Mouse (Mus musculus) Patski (cell line): ENCODE data around the gene Mrpl53. TPM values are rescaled to one million over a fixed set of nuclear protein-coding genes. Genes with fewer than 3 reads are reported as not detected.

Experiments used
- ATAC-seq: fragments of 100-300 bp; one replicate; pipeline ENCODE4 v1.8.0; 2021
- CTCF ChIA-PET: fragments of 350-600 bp; sonication (Branson Sonifier 250); formaldehyde crosslinking; loops from one replicate; lab custom pipeline; 2022; ENCODE audit warnings: inconsistent platforms; lab: Charles Lee
- POLR2A ChIA-PET: fragments of 350-600 bp; sonication (Branson Sonifier 250); formaldehyde crosslinking; loops from one replicate; lab custom pipeline; 2022; ENCODE audit warnings: antibody characterized with exemption, inconsistent platforms; lab: Charles Lee
- DNase-seq: peaks from one replicate; pipeline ENCODE4 v3.0.0-alpha.2; 2011; ENCODE audit warnings: low read depth, low spot score
- H3K27me3 ChIP-seq: fragments of 371-371 bp; one replicate; pipeline ENCODE4 v1.5.1; 2021
- CTCF ChIP-seq: fragments of 100-300 bp; IDR thresholded peaks from one replicate; pipeline ENCODE4 v1.5.1; 2021
- in situ Hi-C: fragments of 300-500 bp; cut with MboI; formaldehyde crosslinking; loops from 3 replicates; pipeline ENCODE4 v1.11.1; 2018; ENCODE audit warnings: low pct_unique_long_range_greater_than_20kb, mixed read lengths
- polyA plus RNA-seq: library from polyadenylated mRNA; unstranded; gene quantifications from one replicate; pipeline ENCODE4 v1.2.3, GENCODE M21; 2021

The Mrpl53 gene
- polyA plus RNA-seq, 1 experiment from 2014 or later = 93.4 TPM

GRCm38 (mm10) chr6:83074979-83075378 is 33.9 kb upstream of the Mrpl53 start:
- ATAC-seq = no peak
- TF ChIP-seq CTCF = no peak
- ChIA-PET CTCF (interaction anchor here (0.7 to 2.4 kb wide), 4 partner anchors 26 to 78 kb away, joined by 3 to 15 read pairs (median 7); partner anchors contain the start of genes Ccdc142 and Gm42688), POLR2A (no interaction called here)
- in situ Hi-C loops = no loop called here
- peaks cover 32% of the 10 kb centered on the region for H3K27me3 ChIP-seq
- no peak for DNase-seq

- in situ Hi-C loops = no loop called here
Observed at GRCm38 (mm10) chr6:83077630-83078323, 31.1 kb upstream of the Mrpl53 start, which contains the start of gene Pcgf1. Pcgf1 (plus strand) TSS chr6:83077869.

GRCm38 (mm10) chr6:83078324-83078858 is 30.4 kb upstream of the Mrpl53 start:
- POLR2A ChIA-PET = interaction anchor here (0.5 to 1.7 kb wide), 9 partner anchors 10 to 105 kb away, joined by 3 to 7 read pairs (median 3); partner anchors contain the start of genes Aup1, Htra2, Rtkn and Wbp1
- in situ Hi-C loops = no loop called here
- peak; percentile 75 for ATAC-seq
- peaks cover 7% of the 10 kb centered on the region for H3K27me3 ChIP-seq
- TF ChIP-seq CTCF = no peak
- CTCF ChIA-PET = interaction anchor here (0.7 to 1.8 kb wide), 7 partner anchors 9 to 87 kb away, joined by 3 to 13 read pairs (median 4); partner anchors contain the start of genes Ccdc142 and Gm42688
- peak; percentile 74 for DNase-seq

More at GRCm38 (mm10) chr6:83077630-83078323, 31.1 kb upstream of the Mrpl53 start, which contains the start of gene Pcgf1:
- ChIA-PET CTCF (interaction anchor here (0.7 to 1.8 kb wide), 7 partner anchors 9 to 87 kb away, joined by 3 to 13 read pairs (median 4); partner anchors contain the start of genes Ccdc142 and Gm42688), POLR2A (interaction anchor here (1.0 to 1.7 kb wide), 7 partner anchors 18 to 81 kb away, joined by 3 to 7 read pairs (median 3); partner anchors contain the start of genes Aup1, Htra2, Rtkn and Wbp1)
- no peak for TF ChIP-seq CTCF
- ATAC-seq (peak; percentile 51), DNase-seq (no peak)
- H3K27me3 ChIP-seq = peaks cover 7% of the 10 kb centered on the region

GRCm38 (mm10) chr6:83080210-83080609 is 28.6 kb upstream of the Mrpl53 start:
- ChIA-PET CTCF (interaction anchor here (1.2 to 1.7 kb wide), 4 partner anchors 10 to 84 kb away, joined by 3 to 8 read pairs (median 6); partner anchors contain the start of genes Ccdc142 and Gm42688), POLR2A (no interaction called here)
- DNase-seq (no peak), ATAC-seq (no peak)
- H3K27me3 ChIP-seq = no peaks in the 10 kb centered on the region
- TF ChIP-seq CTCF = no peak
- in situ Hi-C loops = loop anchor here (5.0 kb wide), 1 partner anchor 158 kb away; no protein-coding TSS in a partner anchor

GRCm38 (mm10) chr6:83083497-83083896 is 25.3 kb upstream of the Mrpl53 start:
- no peak for ATAC-seq
- no peak for DNase-seq
- ChIA-PET CTCF (interaction anchor here (1.1 to 3.2 kb wide), 3 partner anchors 18 to 87 kb away, joined by 3 to 11 read pairs (median 3); partner anchors contain the start of genes Ccdc142 and Gm42688), POLR2A (no interaction called here)
- in situ Hi-C loops = loop anchor here (5.0 kb wide), 1 partner anchor 161 kb away; no protein-coding TSS in a partner anchor
- no peak for TF ChIP-seq CTCF
- peaks cover 8% of the 10 kb centered on the region for H3K27me3 ChIP-seq

GRCm38 (mm10) chr6:83084477-83084876 is 24.4 kb upstream of the Mrpl53 start:
- POLR2A ChIA-PET = no interaction called here
- ATAC-seq (peak; percentile 12), DNase-seq (no peak)
- no peak for TF ChIP-seq CTCF
- CTCF ChIA-PET = interaction anchor here (1.5 to 3.2 kb wide), 2 partner anchors 17 to 88 kb away, joined by 3 to 11 read pairs; partner anchors contain the start of genes Ccdc142 and Gm42688
- H3K27me3 ChIP-seq = peaks cover 8% of the 10 kb centered on the region
- in situ Hi-C loops = loop anchor here (5.0 kb wide), 1 partner anchor 162 kb away; no protein-coding TSS in a partner anchor

- TF ChIP-seq CTCF = no peak
- POLR2A ChIA-PET = no interaction called here
- CTCF ChIA-PET = interaction anchor here (1.1 kb wide), 1 partner anchor 8 kb away, joined by 3 read pairs; no protein-coding TSS in a partner anchor
- no peak for ATAC-seq
- in situ Hi-C loops = no loop called here
- DNase-seq = no peak
- peaks cover 8% of the 10 kb centered on the region for H3K27me3 ChIP-seq
Observed at GRCm38 (mm10) chr6:83086121-83087035, 22.5 kb upstream of the Mrpl53 start, which contains the start of gene Lbx2. Lbx2 (plus strand) TSS chr6:83086367.

- CTCF ChIA-PET = interaction anchor here (1.1 kb wide), 2 partner anchors 9 to 90 kb away, joined by 3 read pairs; no protein-coding TSS in a partner anchor
- ATAC-seq = no peak
- in situ Hi-C loops = no loop called here
- POLR2A ChIA-PET = interaction anchor here (0.9 kb wide), 1 partner anchor 9 kb away, joined by 3 read pairs; no protein-coding TSS in a partner anchor
- TF ChIP-seq CTCF = no peak
- H3K27me3 ChIP-seq = peaks cover 8% of the 10 kb centered on the region
- no peak for DNase-seq
Observed at GRCm38 (mm10) chr6:83087205-83087925, 21.5 kb upstream of the Mrpl53 start.

GRCm38 (mm10) chr6:83087926-83088260 is 20.9 kb upstream of the Mrpl53 start:
- POLR2A ChIA-PET = interaction anchor here (0.9 kb wide), 1 partner anchor 9 kb away, joined by 3 read pairs; no protein-coding TSS in a partner anchor
- DNase-seq = no peak
- in situ Hi-C loops = no loop called here
- CTCF ChIA-PET = interaction anchor here (1.1 kb wide), 1 partner anchor 91 kb away, joined by 3 read pairs; no protein-coding TSS in a partner anchor
- no peak for TF ChIP-seq CTCF
- peaks cover 8% of the 10 kb centered on the region for H3K27me3 ChIP-seq
- no peak for ATAC-seq
